Mouse (Mus musculus): ENCODE measurements around the gene Hoxb7.
A peak's percentile ranks its signal among the peaks of the same experiment; 100 is the strongest.

Gene Hoxb7

GRCm38 (mm10) chr11:96301837-96302236 lies 15.4 kb downstream of the Hoxb7 start:
- no peak for DNase-seq

- DNase-seq, result no peak
These were observed 16.1 kb downstream of the Hoxb7 start for GRCm38 (mm10) chr11:96302381-96303150.

- peak; percentile 91 for DNase-seq
These were observed 17.0 kb downstream of the Hoxb7 start, which contains the start of gene Hoxb5 for GRCm38 (mm10) chr11:96303151-96304099. TSS of gene Hoxb5 (plus strand) at chr11:96303336.

DNA sequence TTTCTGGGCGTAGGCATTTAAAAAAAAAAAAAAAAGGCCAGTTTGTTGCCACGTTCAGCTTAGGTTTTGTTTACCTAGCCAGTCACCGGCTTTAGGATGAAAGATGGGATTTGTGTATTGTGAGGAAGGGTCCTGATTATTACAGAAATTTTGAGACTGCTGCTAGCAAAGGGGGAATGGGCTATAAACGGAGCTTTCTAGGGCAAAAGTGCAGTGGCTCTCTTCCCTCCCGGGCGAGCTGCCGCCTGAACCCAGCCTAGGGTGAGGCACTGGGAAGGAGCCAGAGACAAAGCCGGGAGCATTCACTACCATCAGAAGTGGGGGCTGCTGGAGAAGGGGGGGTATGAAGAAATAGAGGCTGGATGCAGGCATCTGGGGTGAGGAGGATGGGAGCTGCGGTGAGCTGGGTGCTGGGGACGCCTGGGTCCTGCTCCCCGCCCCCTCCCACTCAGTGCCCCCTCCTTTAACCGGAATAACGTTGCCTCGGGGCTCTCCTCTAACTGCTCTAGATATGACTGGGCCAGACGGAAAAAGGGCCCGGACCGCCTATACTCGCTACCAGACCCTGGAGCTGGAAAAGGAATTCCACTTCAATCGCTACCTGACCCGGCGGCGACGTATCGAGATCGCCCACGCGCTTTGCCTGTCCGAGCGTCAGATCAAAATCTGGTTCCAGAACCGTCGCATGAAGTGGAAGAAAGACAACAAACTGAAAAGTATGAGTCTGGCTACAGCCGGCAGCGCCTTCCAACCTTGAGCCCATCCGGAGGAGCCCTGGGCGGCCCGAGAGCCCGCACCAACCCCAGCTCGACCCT lies 18.2 kb downstream of the Hoxb7 start:
- no peak for DNase-seq

- no peak for DNase-seq
These were observed 19.2 kb downstream of the Hoxb7 start for GRCm38 (mm10) chr11:96305505-96306182.

DNA sequence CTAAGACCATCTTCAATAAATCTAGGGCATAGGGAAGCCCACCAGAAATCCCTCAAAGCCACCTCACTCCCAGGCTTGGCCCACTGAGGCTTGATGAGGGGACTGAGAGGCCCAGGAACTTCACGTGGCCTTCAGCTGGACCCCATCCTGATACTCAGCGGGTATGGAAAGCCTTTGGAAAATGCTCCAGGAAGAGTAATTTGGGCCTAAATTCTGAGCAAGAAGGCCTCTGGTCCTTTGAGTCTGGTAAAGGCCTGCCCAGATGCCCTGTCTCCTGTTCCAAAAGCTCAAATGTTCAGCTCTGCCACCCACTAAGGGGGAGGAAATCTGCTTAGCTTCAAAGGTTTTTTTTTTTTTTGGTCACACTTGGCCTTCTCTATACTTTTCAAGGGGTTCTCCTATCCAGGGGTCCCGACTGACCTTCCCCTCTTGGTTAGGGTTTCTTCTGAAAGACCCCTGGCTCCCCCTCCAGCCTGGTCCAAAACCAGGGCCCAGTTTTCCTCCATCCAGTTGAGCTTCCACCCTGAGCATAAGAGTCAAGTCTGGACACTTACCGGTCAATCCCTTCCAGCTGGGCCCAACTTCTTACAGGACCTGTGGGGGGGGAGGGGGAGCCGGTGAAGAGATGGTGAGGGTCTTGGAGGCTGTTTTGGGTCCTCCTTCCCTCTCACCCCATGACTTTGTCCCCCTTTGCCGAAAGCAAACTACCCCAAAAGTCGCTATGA lies 19.9 kb downstream of the Hoxb7 start:
- DNase-seq, result no peak

- peak; percentile 83 for DNase-seq
These were observed 20.5 kb downstream of the Hoxb7 start for GRCm38 (mm10) chr11:96306908-96307269.

DNA sequence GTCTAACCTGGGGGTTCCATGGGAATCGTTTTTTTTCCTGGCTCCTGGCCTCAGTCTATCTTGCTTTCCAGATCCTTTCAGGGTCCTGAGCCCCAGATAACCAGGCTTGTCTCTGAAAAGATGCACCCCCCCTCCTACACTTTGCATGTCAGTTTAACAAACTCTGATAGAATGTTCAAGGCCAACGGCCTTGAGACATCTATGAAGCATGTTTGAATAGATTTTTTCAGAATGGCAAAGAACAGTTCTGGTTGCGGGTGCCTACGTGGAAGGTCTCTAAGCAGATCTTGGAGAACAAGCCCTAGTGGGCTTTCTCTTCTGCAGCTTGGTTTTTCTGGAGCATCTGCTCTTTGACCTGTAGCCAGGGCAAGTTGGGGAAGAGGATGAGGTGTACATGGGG lies 22.3 kb downstream of the Hoxb7 start:
- DNase-seq, result no peak

- DNase-seq, result no peak
These were observed 22.9 kb downstream of the Hoxb7 start for GRCm38 (mm10) chr11:96309288-96309687.

DNA sequence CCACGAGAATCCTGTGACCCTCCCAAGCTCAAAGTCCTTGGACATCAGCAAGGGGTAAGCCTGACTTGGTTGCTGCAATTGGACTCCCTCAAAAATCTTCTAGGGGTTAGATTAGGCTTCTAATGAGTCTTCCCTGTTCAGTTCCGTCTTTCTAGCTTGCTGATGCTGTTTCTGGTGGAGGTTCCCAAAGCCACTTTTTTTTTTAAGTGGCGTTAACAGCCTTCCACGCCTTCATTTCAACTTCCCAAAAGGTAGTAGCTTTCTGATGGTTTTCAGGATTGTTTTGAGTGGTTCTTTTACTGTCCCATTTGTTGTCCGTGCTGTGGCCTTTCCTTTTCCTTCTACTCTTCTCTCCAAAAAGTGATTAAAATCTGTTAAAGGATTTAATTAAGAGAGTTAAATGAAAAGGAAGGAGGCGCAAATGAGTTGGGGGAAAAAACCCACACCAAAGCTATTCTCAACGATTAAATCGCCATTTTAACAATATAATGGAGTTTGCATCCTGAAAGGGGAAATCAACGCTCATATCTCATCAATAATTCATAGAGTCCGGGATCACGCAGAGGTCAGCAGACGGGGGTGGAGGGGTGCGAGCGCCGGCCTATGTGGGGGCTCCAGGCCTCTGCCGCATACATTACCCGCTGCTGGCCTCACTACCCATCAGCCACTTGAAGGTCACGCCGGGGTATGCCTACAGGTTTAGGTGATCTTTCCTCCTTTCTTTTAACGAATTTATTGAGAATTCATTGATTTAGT lies 23.9 kb downstream of the Hoxb7 start:
- no peak for DNase-seq

DNA sequence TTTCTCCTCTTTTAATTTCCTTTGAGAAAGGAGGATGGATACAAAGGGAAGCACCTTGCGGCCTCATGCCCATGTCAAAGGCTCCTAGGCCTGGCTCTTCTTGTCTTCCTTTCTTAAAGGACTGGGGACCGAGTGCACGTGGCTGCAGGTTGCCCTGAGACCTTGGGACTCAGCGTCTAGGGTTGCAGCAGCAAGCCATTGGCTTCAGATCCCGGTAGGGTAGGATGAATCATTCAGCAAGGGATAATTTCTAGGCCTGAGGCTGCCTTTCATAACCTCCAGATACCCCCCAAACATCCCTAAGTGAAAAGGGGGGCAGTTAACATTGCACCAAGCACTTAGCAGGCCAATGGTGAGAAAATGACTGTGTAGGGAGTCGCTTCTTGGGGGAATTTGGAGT lies 24.7 kb downstream of the Hoxb7 start:
- DNase-seq, result no peak

- DNase-seq, result peak; percentile 93
These were observed 25.3 kb downstream of the Hoxb7 start for GRCm38 (mm10) chr11:96311520-96312417.

DNA sequence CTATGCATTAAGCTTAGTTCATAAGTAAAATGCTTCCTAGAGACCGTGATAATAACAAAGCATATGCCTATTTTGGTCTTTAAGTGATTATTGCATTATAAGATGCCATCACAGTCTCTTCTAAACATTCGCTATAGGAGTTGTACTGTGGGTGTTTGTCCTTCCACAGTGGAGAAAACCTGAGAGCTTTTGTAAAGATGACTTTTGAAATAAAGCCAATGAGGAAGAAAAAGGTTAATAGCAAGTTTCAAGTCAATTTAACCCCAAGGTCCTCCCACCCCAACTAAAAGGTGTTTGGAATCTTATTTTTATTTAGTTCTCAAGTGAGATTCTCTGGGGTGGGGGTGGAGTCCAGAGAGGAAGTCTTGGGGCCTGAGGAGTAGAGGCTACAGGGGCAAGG lies 26.7 kb downstream of the Hoxb7 start:
- no peak for DNase-seq

DNA sequence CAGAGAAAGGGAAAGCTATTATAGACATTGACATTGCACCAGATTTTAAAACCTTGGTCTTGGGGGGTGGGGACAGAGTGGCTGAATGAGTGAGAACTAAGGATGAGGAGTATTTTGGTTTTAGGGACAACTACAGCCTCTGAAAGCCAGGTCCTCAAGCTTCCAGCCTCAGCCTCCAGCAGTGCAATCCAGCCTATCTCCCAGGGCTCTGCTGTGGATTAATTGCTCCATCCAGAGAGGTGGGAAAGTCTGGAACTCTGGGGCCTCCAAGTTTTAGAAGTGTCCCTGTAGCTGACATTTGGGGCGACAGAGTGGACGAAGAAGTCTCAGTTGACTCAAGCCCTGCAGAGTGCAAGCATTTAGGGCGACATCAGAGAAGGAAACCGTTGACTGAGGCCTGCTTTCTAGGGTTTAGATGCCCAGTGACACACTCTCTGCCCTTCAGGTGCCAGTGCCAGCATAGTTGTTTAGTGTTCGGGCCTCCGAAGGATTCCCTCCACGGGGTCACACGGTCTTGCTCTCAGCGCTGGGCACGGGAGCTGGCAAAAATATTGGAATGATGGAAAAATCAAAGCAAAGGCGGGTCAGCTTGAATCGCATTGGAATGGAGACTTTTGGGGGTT lies 27.5 kb downstream of the Hoxb7 start:
- DNase-seq, result no peak

DNA sequence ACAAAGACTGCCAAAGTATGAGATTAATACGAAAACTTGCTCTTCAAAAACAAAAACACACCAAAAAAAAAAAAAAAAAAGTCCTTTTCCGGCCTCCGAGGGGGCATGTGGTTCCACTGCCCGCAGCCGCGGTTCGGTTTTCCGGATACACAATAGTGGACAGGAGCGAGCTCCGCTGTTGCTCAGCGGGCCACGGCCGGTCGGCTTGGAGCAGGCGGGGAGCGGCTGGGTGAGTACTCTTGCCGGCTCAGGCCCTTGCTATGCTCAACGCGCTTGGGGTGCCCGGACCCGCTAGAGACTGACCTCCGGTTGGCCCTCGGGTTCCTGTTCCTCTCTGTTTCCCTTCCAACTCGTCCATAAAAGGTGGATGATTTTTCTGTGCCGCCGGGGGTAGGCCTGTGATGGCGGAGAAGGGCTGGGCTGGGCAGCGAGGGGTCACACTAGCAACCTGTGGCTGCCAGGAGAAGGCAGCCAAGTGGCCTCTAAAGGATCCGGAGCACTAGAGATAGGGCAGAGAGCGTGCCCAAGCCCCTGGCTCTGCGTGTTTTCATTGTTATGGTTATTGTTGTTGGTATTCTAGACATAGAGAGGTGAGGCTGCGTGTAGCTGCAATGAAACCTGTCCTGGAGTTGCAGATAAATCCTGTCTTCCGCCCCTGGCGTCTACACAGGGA lies 28.4 kb downstream of the Hoxb7 start:
- peak; percentile 73 for DNase-seq

GRCm38 (mm10) chr11:96315344-96315681 lies 28.9 kb downstream of the Hoxb7 start:
- DNase-seq, result no peak

- DNase-seq, result no peak
These were observed 30.5 kb downstream of the Hoxb7 start for GRCm38 (mm10) chr11:96316696-96317607.

All from embryo, embryonic 11 days (tissue).